Mouse (Mus musculus): ENCODE results near the gene Rfc4.

GRCm38 (mm10) chr16:23175956-23176355 is 48.4 kb upstream of the Rfc4 start:
- TF ChIP-seq CTCF (IDR thresholded peaks at IDR 0.05; ENCODE audit: control insufficient read depth, insufficient read depth, insufficient replicate concordance, low read depth, low read length), result no peak
- no peak for TF ChIP-seq POLR2A (IDR thresholded peaks at IDR 0.05; ENCODE audit: control insufficient read depth, low read depth, low read length)
